Mouse (Mus musculus) right cerebral cortex, adult 2 months (tissue): ENCODE measurements around the gene Gal3st1.
"Not testable (repeated sequence)": the region's sequence is repeated elsewhere in the genome, so short reads cannot be mapped to it uniquely, and the experiment has no call there.

Experiments
- DNase-seq, 2 experiments: peaks; one replicate each; pipeline ENCODE4 v3.0.0; 2021 to 2022; ENCODE audit warnings: low spot score in 2 of 2

Gal3st1 gene

DNA sequence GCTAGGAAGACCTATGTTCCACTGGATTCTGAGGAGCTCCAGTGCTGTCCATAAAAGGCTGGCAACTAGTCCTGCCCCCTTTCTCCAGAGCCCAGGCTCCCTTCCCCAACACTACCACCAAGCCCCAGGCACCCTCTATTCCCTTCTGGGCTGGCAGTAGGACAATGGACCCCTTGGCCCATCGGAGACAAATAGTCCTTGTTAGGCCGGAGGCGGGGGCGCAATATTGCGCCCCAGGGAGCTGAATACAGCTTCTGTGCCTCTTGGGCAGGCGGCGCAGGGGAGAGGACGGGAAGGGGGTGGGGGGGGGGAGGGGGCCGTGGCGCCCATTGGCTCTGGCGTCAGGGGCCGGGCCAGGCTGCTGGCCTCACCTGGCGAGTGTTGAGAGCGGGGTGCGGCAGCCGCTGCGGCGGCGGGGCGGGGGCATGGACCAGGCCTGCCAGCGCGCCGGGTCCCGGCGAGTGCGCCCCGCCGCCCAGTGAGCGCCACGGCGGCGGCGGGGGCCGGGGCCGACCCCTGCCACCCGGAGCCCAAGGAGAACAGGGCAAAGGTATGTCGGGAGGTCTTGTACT lies at the start of gene Gal3st1:
Gene Gal3st1, plus strand, starts transcription at position 346 of the 572 bp plus-strand sequence.
- peak in 1 of 2 experiments; percentile 24 for DNase-seq

GRCm38 (mm10) chr11:3933756-3934285 lies 49.6 kb upstream of the Gal3st1 start:
- DNase-seq, result no peak

DNA sequence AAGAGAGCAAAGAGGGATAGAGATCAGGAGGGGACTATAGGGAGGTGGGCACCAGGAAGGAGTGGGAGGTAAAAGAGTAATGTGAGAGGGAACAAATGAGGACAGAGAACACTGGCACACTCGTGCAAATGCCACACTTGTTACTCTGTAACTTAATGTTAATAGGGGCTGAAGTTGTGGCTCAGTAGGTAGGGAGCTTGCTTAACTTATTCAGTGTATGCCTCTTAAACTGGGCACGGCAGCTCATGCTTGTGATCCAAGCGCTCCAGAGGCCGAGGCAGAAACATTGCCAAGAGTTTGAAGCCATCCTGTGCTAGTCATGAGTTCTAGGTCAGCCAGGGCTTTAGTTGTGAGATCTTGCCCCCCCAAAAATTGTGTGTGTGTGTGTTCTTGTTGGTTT lies 48.3 kb upstream of the Gal3st1 start:
- no peak for DNase-seq

GRCm38 (mm10) chr11:3936318-3936717 lies 47.1 kb upstream of the Gal3st1 start:
- DNase-seq, result no peak

GRCm38 (mm10) chr11:3937321-3937874 lies 46.0 kb upstream of the Gal3st1 start:
- DNase-seq, result no peak

- DNase-seq, result no peak
These were observed 42.1 kb upstream of the Gal3st1 start for GRCm38 (mm10) chr11:3941371-3941770.

DNA sequence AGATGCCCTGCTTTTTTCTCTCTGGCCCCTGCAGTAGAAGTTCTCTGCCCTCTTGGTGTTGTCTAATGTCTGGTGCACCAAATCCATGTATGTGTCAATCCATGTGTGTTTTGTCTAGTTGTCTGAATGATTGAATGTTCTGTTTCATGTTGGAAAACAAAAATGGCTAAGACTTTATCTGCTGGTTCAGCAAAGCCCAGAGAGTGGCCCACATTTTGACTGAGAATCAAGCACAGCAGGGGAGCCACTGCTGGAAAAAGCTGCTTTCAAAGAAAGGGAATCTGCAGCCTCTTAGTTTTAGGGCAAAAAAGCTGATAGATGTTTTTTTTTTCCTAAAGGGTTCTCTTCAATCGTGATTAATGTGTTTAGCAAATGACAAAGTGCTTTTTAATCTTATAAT lies 37.0 kb upstream of the Gal3st1 start:
- no peak for DNase-seq

- DNase-seq, result not testable (repeated sequence)
These were observed 28.6 kb upstream of the Gal3st1 start for GRCm38 (mm10) chr11:3954876-3955275.

DNA sequence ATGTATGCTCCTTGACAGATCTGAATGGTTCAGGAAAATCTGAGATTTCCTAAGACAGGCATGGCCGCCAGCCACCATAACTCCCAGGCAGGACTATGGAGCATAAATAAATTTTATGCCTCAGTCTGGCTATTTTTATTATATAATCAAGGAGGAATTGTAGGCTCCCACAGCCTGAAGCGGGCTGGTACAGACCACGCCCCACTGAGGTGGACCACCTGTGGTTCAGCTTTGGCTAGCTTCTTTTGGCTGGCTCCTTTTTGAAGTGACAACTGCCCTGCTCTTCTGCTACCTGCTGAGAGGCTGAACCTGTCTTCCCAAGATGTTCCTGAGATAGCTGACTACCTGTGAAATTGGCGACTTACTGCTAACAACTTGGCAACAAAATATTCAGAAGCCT lies 28.1 kb upstream of the Gal3st1 start:
- not testable (repeated sequence) for DNase-seq

- no peak for DNase-seq
These were observed 22.5 kb upstream of the Gal3st1 start for GRCm38 (mm10) chr11:3960901-3961300.

- no peak for DNase-seq
These were observed 21.7 kb upstream of the Gal3st1 start for GRCm38 (mm10) chr11:3961761-3962160.

- no peak for DNase-seq
These were observed 20.3 kb upstream of the Gal3st1 start for GRCm38 (mm10) chr11:3963155-3963554.

GRCm38 (mm10) chr11:3963610-3964415 lies 19.6 kb upstream of the Gal3st1 start, which contains the start of gene Pes1:
TSS of gene Pes1 (plus strand) at chr11:3963975.
- DNase-seq, result peak; percentile 83 to 90

DNA sequence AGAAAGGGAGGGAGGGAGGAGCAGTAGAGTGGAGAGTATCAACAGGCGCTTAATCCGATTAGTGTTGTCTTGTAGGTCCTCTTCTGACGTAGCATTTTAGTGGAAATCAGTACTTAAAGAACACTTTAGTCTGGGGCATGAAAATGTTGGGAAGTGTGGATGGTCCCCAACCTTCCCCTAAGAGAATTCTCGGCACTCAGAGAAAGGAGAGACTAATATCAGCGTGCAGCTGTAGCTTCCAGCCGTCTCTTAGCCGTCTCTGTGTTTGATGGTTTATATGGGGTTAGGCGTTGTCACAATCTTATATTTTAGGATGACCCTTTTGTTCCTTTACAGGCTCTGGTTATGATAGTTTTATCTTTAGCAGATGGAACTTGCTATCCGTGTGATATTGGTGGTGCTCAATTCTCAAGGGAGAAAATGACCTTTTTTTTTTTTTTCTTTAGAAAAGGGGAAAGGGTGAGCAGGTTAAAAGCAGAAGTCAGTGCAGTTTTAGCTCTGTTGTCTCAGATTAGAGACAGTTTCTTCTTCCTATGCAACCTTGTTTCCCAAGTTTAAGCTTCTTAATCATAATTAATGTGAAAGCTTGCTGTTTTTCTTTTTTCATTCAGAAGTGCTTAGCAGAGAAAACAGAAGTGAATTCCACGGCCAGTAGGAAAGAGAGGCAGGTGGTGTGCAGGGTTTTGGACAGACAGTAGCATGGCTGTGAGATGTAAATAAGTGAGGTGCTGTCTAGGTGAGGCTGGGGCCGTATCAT lies 18.8 kb upstream of the Gal3st1 start:
- no peak for DNase-seq

GRCm38 (mm10) chr11:3969837-3970236 lies 13.6 kb upstream of the Gal3st1 start:
- DNase-seq, result peak in 1 of 2 experiments; percentile 20

GRCm38 (mm10) chr11:3970361-3970760 lies 13.1 kb upstream of the Gal3st1 start:
- no peak for DNase-seq

DNA sequence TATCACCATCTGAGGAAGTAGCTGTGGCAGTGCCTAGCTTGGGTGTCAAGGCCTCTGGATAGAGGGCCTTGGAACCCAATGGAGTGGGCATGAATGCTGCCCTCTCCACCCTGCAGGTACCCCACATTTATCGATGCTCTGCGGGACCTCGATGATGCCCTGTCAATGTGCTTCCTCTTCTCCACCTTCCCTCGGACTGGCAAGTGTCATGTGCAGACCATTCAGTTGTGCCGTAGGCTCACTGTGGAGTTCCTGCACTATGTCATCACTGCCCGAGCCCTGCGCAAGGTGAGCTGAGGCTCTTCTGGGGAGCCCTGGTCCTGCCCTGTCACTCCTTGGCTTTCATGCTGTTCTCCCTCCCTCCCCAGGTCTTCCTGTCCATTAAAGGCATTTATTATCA lies 10.4 kb upstream of the Gal3st1 start:
- no peak for DNase-seq

DNA sequence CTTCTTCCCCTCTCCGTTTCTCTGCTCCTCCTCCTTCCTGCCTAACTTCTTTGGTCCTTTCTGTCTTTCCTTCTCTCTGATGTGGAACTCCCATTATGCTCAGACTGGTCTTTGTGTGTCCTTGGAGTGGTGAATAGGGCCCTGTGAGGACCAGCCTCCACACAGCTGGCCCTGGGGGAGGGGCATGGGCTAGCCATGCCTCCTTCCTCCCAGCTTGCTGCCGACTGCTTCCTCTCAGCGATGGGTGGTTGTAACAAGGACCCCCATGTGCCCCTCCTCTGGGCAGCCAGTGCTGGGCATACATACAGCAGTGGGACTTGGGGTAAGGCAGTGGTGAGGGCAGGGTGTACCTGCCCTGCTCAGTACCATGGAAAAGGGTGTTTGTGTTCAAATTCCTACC lies 9.1 kb upstream of the Gal3st1 start:
- DNase-seq, result no peak

GRCm38 (mm10) chr11:3976678-3977077 lies 6.8 kb upstream of the Gal3st1 start, which contains the start of gene 4930556J24Rik:
TSS of gene 4930556J24Rik (minus strand) at chr11:3976778.
- no peak for DNase-seq

DNA sequence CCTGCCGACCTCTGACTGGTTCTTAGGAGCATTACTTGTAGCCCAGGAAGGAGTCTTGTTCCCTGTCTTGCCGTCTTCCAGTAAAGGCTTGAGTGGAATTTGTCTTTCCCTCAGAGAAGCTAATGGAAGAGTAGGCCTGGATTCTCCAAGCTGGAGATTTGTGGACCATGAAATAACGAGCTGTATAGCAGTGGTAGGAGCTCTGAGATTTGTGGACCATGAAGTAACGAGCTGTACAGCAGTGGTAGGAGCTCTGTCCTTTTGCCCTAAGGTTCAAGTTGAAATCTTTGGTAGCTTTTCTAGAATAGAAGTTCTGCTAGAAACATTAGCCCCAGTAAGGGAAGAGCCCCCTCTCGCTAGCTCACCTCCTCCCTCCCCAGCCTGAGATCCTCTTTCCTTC lies 5.0 kb upstream of the Gal3st1 start:
- no peak for DNase-seq

GRCm38 (mm10) chr11:3981536-3981935 lies 1.9 kb upstream of the Gal3st1 start:
- no peak for DNase-seq
